Mouse (Mus musculus) B cell, adult 67 days (primary cell): ENCODE measurements around the gene Clec5a. TPM values are rescaled to one million over a fixed set of nuclear protein-coding genes. Genes with fewer than 3 reads are reported as not detected.

Experiments
- total RNA-seq, 2 experiments: library from RNA; stranded (reverse); gene quantifications; 4 replicates each; pipeline ENCODE4 v1.2.4; 2023

Gene Clec5a
- not detected for total RNA-seq

DNA sequence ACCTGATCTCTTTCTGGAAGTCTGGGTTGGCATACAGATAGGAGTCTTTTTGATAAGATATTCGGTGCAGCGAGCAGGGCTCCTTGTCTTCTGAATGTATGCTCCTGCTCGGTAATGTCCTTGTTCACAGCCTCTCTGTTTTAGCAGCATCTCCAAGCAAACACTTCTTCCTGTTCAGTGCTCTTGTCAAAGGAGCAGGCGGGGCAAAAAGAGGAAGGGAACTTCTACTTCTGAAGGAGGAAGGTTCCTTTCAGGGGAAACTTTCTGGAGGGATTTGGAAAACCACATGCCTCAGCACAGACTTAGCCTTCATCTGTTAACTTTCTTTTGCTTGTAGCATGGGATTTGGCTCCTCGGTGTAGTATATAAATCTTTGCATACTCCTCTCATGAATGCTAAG lies at the start of gene Clec5a:
TSS of gene Clec5a (minus strand) at position 177 of the 400 bp plus-strand sequence.

DNA sequence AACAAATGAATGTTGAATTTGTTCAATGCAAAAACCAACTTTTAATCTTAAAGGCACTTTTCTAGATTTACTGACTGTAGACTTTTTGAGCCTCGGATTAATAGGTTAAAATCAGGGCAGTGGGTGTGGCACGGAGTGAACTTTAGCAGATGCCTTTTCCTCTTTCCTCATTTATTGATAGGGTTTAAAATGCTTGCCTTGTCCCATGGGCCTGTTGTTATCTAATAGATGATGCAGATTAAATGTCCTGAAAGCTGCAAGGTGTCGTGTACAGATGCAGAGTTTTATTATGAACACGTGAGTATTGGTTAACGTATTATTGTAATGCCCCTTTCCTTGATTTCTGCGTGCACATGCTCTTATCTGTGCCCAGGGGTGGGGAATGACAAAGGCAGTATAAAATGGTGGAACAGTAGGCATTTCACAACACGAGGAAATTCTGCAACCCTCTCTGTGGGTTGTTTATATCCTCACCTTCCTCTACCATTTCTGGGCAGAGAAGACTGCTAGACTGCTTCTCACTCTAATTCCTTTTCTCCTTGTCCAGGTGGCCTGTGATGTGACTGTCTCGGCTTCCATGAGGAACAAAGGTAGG lies 42.9 kb upstream of the Clec5a start, which contains the start of gene Mgam:
TSS of gene Mgam (plus strand) at position 426 of the 595 bp plus-strand sequence.

DNA sequence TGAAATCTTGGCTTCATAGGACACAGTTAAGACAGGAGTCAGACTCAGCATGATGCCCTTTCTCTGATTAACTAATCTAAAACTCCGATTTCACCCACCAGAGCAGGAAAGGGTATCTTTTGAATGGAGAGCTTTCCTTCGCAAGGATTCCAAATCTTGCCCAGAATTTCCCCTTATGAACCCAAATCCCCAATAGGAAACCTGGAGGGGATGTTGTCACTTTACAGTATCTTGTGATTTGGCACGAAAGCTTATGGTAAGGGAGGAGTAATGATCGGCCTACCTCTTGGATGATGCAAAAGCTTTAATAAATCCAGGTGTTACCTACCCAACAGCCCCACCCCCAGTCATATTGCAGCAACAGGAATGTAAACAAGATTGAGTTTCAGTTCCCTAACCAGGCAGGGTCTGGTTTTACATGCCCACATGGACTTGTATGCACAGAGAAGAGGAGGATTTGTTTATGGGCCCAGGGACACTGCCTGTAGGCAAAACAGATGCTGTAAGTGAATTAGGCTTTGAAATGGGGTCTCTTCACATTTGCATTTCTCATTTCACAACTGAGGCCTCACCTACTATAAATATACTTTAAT lies 27.7 kb upstream of the Clec5a start, which contains the start of gene Tas2r138:
TSS of gene Tas2r138 (minus strand) at position 51 of the 593 bp plus-strand sequence.

DNA sequence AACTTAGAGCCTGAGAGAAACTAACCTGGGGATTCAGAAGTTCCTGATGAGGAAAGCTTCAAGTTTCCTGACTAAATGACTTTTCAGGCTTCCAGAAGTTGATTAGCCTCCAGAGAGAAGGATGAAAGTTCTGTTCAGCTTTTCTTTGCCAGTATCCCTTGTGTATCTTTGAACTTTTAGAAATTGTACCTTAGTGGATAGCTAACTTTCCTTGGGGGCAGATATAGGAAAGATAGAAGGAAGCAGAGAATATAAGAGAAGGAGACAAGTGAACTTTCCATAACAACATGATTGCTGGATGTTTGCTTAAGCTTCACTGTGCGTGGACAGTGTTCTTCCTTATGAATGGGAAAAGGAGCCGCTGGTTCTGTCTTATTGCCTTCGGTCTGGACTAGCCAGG lies 16.4 kb downstream of the Clec5a start, which contains the start of gene Olfr460:
TSS of gene Olfr460 (plus strand) at position 301 of the 400 bp plus-strand sequence.

DNA sequence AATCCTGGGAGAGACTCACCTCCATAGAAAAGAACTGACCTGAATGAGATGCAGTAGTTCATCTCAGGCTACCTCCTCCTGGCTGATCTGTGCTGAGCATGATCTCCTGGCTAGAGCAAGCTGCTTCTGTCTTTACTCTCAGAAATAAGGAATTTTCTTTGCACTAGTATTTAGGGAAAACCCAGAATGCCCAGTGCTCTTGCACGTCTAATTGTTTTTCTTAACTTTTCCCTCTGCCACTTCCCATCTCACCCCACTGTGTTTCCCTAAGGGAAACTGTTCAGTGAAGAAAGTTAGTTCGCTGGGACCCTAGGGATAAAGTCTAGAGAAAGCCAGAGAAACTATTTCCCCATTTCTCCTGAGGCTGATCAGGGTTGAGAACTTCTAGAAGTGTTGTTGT lies 30.7 kb downstream of the Clec5a start, which contains the start of gene Olfr461:
TSS of gene Olfr461 (minus strand) at position 101 of the 400 bp plus-strand sequence.

Other genes starting within 250 kb of the Clec5a start
- gene E330009J07Rik, start 149.7 kb downstream of the Clec5a start, total RNA-seq: 10 to 100 TPM; 13.9 to 15.1 TPM
- gene Wee2, start 146.7 kb downstream of the Clec5a start, total RNA-seq: not detected
- 10 to 100 TPM; 93.1 to 99.4 TPM for gene Ssbp1, start 114.5 kb downstream of the Clec5a start, total RNA-seq
- gene Tas2r137, start 94.6 kb downstream of the Clec5a start, total RNA-seq: 1 to 10 TPM in 1 of 2 experiments, not detected in 1; 1.0 TPM
- gene Tas2r108, start 92.3 kb downstream of the Clec5a start, total RNA-seq: under 1 TPM in 1 of 2 experiments, not detected in 1; 0.73 TPM
- gene Prss37, start 66.3 kb downstream of the Clec5a start, total RNA-seq: not detected
- gene Olfr461, start 30.8 kb downstream of the Clec5a start, total RNA-seq: not detected
- gene Olfr460, start 16.3 kb downstream of the Clec5a start, total RNA-seq: not detected
- gene Tas2r138, start 27.5 kb upstream of the Clec5a start, total RNA-seq: not detected
- gene Mgam, start 43.0 kb upstream of the Clec5a start, total RNA-seq: not detected